Mouse (Mus musculus) megakaryocyte progenitor cell, adult 5-6 weeks (primary cell): Measurements from ENCODE around the gene Tmed9. TPM values are rescaled to one million over a fixed set of nuclear protein-coding genes. Genes with fewer than 3 reads are reported as not detected.
A peak's percentile ranks its signal among the peaks of the same experiment; 100 is the strongest.
"Not testable (repeated sequence)": the region's sequence is repeated elsewhere in the genome, so short reads cannot be mapped to it uniquely, and the experiment has no call there.

Source experiments
- ATAC-seq: replicated peaks from 2 replicates; pipeline ENCODE4 v1.8.0; 2016; ENCODE audit warnings: mild to moderate bottlenecking, moderate TSS enrichment, inconsistent platforms; ENCODE audit not compliant: poor library complexity
- total RNA-seq, 2 experiments: library from RNA; stranded (forward) in 1 of 2; stranded (reverse) in 1 of 2; fragments of 157-497, 149-512 nt in 1 of 2; fragments of 200-1000 nt in 1 of 2; gene quantifications; 2 replicates each; pipeline versions ENCODE4 v1.2.3 to v1.2.4; 2015 to 2017

Tmed9 gene
- total RNA-seq, 2 experiments from 2014 or later = 92.3 to 211 TPM

GRCm38 (mm10) chr13:55606899-55607623 is 33.5 kb downstream of the Tmed9 start:
- ATAC-seq = no peak

- no peak for ATAC-seq
These were observed 34.1 kb downstream of the Tmed9 start for GRCm38 (mm10) chr13:55607624-55608006.

- ATAC-seq = no peak
These were observed 38.5 kb downstream of the Tmed9 start for GRCm38 (mm10) chr13:55611996-55612395.

- ATAC-seq = no peak
These were observed 39.9 kb downstream of the Tmed9 start for GRCm38 (mm10) chr13:55613471-55613870.

GRCm38 (mm10) chr13:55619328-55619727 is 45.8 kb downstream of the Tmed9 start:
- ATAC-seq = no peak

- ATAC-seq = no peak
These were observed 46.7 kb downstream of the Tmed9 start for GRCm38 (mm10) chr13:55620275-55620674.

- not testable (repeated sequence) for ATAC-seq
These were observed 48.7 kb downstream of the Tmed9 start for GRCm38 (mm10) chr13:55622156-55622648.

- ATAC-seq = peak; percentile 95
These were observed 49.4 kb downstream of the Tmed9 start, which contains the start of gene Caml for GRCm38 (mm10) chr13:55622649-55623541. TSS of gene Caml (plus strand) at chr13:55623005.

GRCm38 (mm10) chr13:55634639-55635127 is 61.2 kb downstream of the Tmed9 start, which contains the start of gene Ddx46:
TSS of gene Ddx46 (plus strand) at chr13:55635027.
- ATAC-seq = peak; percentile 100

- ATAC-seq = peak; percentile 65
These were observed 61.6 kb downstream of the Tmed9 start for GRCm38 (mm10) chr13:55635146-55635571.

GRCm38 (mm10) chr13:55636185-55636983 is 62.9 kb downstream of the Tmed9 start:
- ATAC-seq = no peak

GRCm38 (mm10) chr13:55640480-55640879 is 66.9 kb downstream of the Tmed9 start:
- ATAC-seq = peak; percentile 97

- peak; percentile 87 for ATAC-seq
These were observed 71.0 kb downstream of the Tmed9 start for GRCm38 (mm10) chr13:55644525-55644924.

Other genes starting within 250 kb of the Tmed9 start
- 4.7 and 6.9 TPM in 2 replicates for gene Mxd3, start 243.9 kb upstream of the Tmed9 start, total RNA-seq (2015)
- 4.7 and 16.3 TPM in 2 replicates for gene Mxd3, start 243.9 kb upstream of the Tmed9 start, total RNA-seq (2017)
- gene Lman2, start 210.9 kb upstream of the Tmed9 start, total RNA-seq (2015) = 86.8 and 102 TPM in 2 replicates
- 126 and 131 TPM in 2 replicates for gene Lman2, start 210.9 kb upstream of the Tmed9 start, total RNA-seq (2017)
- gene Rgs14, start 204.0 kb upstream of the Tmed9 start, total RNA-seq (2015) = 11.5 and 12.6 TPM in 2 replicates
- gene Rgs14, start 204.0 kb upstream of the Tmed9 start, total RNA-seq (2017) = 9.7 and 17.4 TPM in 2 replicates
- gene Slc34a1, start 175.5 kb upstream of the Tmed9 start, total RNA-seq (2015) = 0.12 and 0.95 TPM in 2 replicates
- 0.08 and 1.1 TPM in 2 replicates for gene Slc34a1, start 175.5 kb upstream of the Tmed9 start, total RNA-seq (2017)
- not detected in 2 replicates for gene Pfn3, start 158.5 kb upstream of the Tmed9 start, total RNA-seq (2015)
- not detected in 2 replicates for gene Pfn3, start 158.5 kb upstream of the Tmed9 start, total RNA-seq (2017)
- not detected in 2 replicates for gene F12, start 146.9 kb upstream of the Tmed9 start, total RNA-seq (2015)
- not detected in 2 replicates for gene F12, start 146.9 kb upstream of the Tmed9 start, total RNA-seq (2017)
- gene Grk6, start 128.7 kb upstream of the Tmed9 start, total RNA-seq (2015) = 51.7 and 52.6 TPM in 2 replicates
- 81.7 and 88.6 TPM in 2 replicates for gene Grk6, start 128.7 kb upstream of the Tmed9 start, total RNA-seq (2017)
- 0.72 and 1.7 TPM in 2 replicates for gene Prr7, start 109.5 kb upstream of the Tmed9 start, total RNA-seq (2015)
- 1.5 TPM in 2 replicates for gene Prr7, start 109.5 kb upstream of the Tmed9 start, total RNA-seq (2017)
- 0.72 and 0.76 TPM in 2 replicates for gene Dbn1, start 85.6 kb upstream of the Tmed9 start, total RNA-seq (2015)
- 2.3 and 2.7 TPM in 2 replicates for gene Dbn1, start 85.6 kb upstream of the Tmed9 start, total RNA-seq (2017)
- gene Pdlim7, start 60.1 kb upstream of the Tmed9 start, total RNA-seq (2015) = 12.7 and 13.0 TPM in 2 replicates
- gene Pdlim7, start 60.1 kb upstream of the Tmed9 start, total RNA-seq (2017) = 5.3 and 5.9 TPM in 2 replicates
- gene Dok3, start 44.4 kb upstream of the Tmed9 start, total RNA-seq (2015) = 18.1 and 34.6 TPM in 2 replicates
- gene Dok3, start 44.4 kb upstream of the Tmed9 start, total RNA-seq (2017) = 22.9 and 31.2 TPM in 2 replicates
- 28.0 and 29.1 TPM in 2 replicates for gene Ddx41, start 37.1 kb upstream of the Tmed9 start, total RNA-seq (2015)
- 66.9 and 78.0 TPM in 2 replicates for gene Ddx41, start 37.1 kb upstream of the Tmed9 start, total RNA-seq (2017)
- gene Fam193b, start 2.6 kb upstream of the Tmed9 start, total RNA-seq (2015) = 24.9 and 29.1 TPM in 2 replicates
- 21.8 and 25.1 TPM in 2 replicates for gene Fam193b, start 2.6 kb upstream of the Tmed9 start, total RNA-seq (2017)
- gene B4galt7, start 26.2 kb downstream of the Tmed9 start, total RNA-seq (2015) = 10.6 and 13.0 TPM in 2 replicates
- gene B4galt7, start 26.2 kb downstream of the Tmed9 start, total RNA-seq (2017) = 12.8 and 16.7 TPM in 2 replicates
- gene Caml, start 49.3 kb downstream of the Tmed9 start, total RNA-seq (2015) = 50.0 and 50.4 TPM in 2 replicates
- 49.5 and 54.7 TPM in 2 replicates for gene Caml, start 49.3 kb downstream of the Tmed9 start, total RNA-seq (2017)
- gene Ddx46, start 61.3 kb downstream of the Tmed9 start, total RNA-seq (2015) = 62.4 and 76.8 TPM in 2 replicates
- 79.0 and 153 TPM in 2 replicates for gene Ddx46, start 61.3 kb downstream of the Tmed9 start, total RNA-seq (2017)
- gene B230219D22Rik, start 119.4 kb downstream of the Tmed9 start, total RNA-seq (2015) = 65.0 and 76.9 TPM in 2 replicates
- 35.9 and 39.5 TPM in 2 replicates for gene B230219D22Rik, start 119.4 kb downstream of the Tmed9 start, total RNA-seq (2017)
- 27.5 and 27.8 TPM in 2 replicates for gene Txndc15, start 140.9 kb downstream of the Tmed9 start, total RNA-seq (2015)
- 42.2 and 53.1 TPM in 2 replicates for gene Txndc15, start 140.9 kb downstream of the Tmed9 start, total RNA-seq (2017)
- gene Pcbd2, start 153.6 kb downstream of the Tmed9 start, total RNA-seq (2015) = 38.6 and 40.9 TPM in 2 replicates
- 18.4 and 25.6 TPM in 2 replicates for gene Pcbd2, start 153.6 kb downstream of the Tmed9 start, total RNA-seq (2017)
- 0.37 TPM in 1 of 2 replicates, not detected in the other for gene Catsper3, start 210.8 kb downstream of the Tmed9 start, total RNA-seq (2015)
- not detected in 2 replicates for gene Catsper3, start 210.8 kb downstream of the Tmed9 start, total RNA-seq (2017)